Mouse (Mus musculus) inflammation-experienced regulatory T-cells, adult 6 months (primary cell): ENCODE results near the gene Fdps. TPM values are rescaled to one million over a fixed set of nuclear protein-coding genes. Genes with fewer than 3 reads are reported as not detected.

Experiments used
- polyA plus RNA-seq, 3 experiments: library from polyadenylated mRNA; unstranded; fragments of 100-300 nt; shearing (Covaris generic); gene quantifications; one replicate each; pipeline ENCODE4 v1.2.1; 2017

Fdps gene
- polyA plus RNA-seq, 3 experiments from 2014 or later, result 46.3 to 92.3 (median 78.1) TPM

Other genes starting within 250 kb of the Fdps start
- gene Msto1, start 188.0 kb downstream of the Fdps start, polyA plus RNA-seq, result 10 to 100 TPM; 23.3 to 29.4 (median 25.3) TPM
- gene Ash1l, start 151.3 kb downstream of the Fdps start, polyA plus RNA-seq, result 10 to 100 TPM; 22.7 to 59.3 (median 41.7) TPM
- gene Dap3, start 150.8 kb downstream of the Fdps start, polyA plus RNA-seq, result 100 to 1,000 TPM; 104 to 154 (median 141) TPM
- 10 to 100 TPM; 57.4 to 78.0 (median 68.9) TPM for gene Rusc1, start 8.6 kb downstream of the Fdps start, polyA plus RNA-seq
- not detected for gene Gm43738, start 860 bp downstream of the Fdps start, polyA plus RNA-seq
- not detected for gene Pklr, start 34.2 kb upstream of the Fdps start, polyA plus RNA-seq
- 1 to 10 TPM in 2 of 3 experiments, not detected in 1; 1.3 TPM for gene Hcn3, start 58.2 kb upstream of the Fdps start, polyA plus RNA-seq
- gene Clk2, start 62.8 kb upstream of the Fdps start, polyA plus RNA-seq, result 10 to 100 TPM; 12.5 to 29.0 (median 24.7) TPM
- 100 to 1,000 TPM; 168 to 216 (median 185) TPM for gene Scamp3, start 75.5 kb upstream of the Fdps start, polyA plus RNA-seq
- 100 to 1,000 TPM; 132 to 223 (median 213) TPM for gene Fam189b, start 81.2 kb upstream of the Fdps start, polyA plus RNA-seq
- gene Gba, start 101.0 kb upstream of the Fdps start, polyA plus RNA-seq, result 10 to 100 TPM; 63.7 to 86.1 (median 85.1) TPM
- gene Thbs3, start 113.2 kb upstream of the Fdps start, polyA plus RNA-seq, result 1 to 10 TPM in 2 of 3 experiments, under 1 TPM in 1; 0.48 to 3.3 (median 2.7) TPM
- gene Mtx1, start 125.1 kb upstream of the Fdps start, polyA plus RNA-seq, result 100 to 1,000 TPM in 1 of 3 experiments, 10 to 100 TPM in 2; 77.7 to 112 (median 94.3) TPM
- 1 to 10 TPM; 1.6 to 2.5 (median 1.8) TPM for gene Muc1, start 127.1 kb upstream of the Fdps start, polyA plus RNA-seq
- gene Krtcap2, start 144.0 kb upstream of the Fdps start, polyA plus RNA-seq, result 100 to 1,000 TPM; 271 to 458 (median 303) TPM
- gene Trim46, start 144.3 kb upstream of the Fdps start, polyA plus RNA-seq, result 1 to 10 TPM; 2.6 to 5.5 (median 3.4) TPM
- gene Dpm3, start 157.4 kb upstream of the Fdps start, polyA plus RNA-seq, result 100 to 1,000 TPM; 115 to 155 (median 137) TPM
- 100 to 1,000 TPM; 152 to 315 (median 248) TPM for gene Slc50a1, start 168.6 kb upstream of the Fdps start, polyA plus RNA-seq
- gene Efna1, start 179.2 kb upstream of the Fdps start, polyA plus RNA-seq, result not detected
- not detected for gene Efna3, start 221.0 kb upstream of the Fdps start, polyA plus RNA-seq
- under 1 TPM in 2 of 3 experiments, not detected in 1; 0.49 to 0.59 TPM for gene Efna4, start 236.1 kb upstream of the Fdps start, polyA plus RNA-seq
- 10 to 100 TPM in 2 of 3 experiments, 1 to 10 TPM in 1; 6.8 to 11.1 (median 10.8) TPM for gene Adam15, start 248.0 kb upstream of the Fdps start, polyA plus RNA-seq